Mouse (Mus musculus): ENCODE measurements around the gene Gtf3a. TPM values are rescaled to one million over a fixed set of nuclear protein-coding genes. Genes with fewer than 3 reads are reported as not detected.
A peak's percentile ranks its signal among the peaks of the same experiment; 100 is the strongest.

Gene Gtf3a
- polyA plus RNA-seq, 1 experiment from 2014 or later, result 31.6 TPM

DNA sequence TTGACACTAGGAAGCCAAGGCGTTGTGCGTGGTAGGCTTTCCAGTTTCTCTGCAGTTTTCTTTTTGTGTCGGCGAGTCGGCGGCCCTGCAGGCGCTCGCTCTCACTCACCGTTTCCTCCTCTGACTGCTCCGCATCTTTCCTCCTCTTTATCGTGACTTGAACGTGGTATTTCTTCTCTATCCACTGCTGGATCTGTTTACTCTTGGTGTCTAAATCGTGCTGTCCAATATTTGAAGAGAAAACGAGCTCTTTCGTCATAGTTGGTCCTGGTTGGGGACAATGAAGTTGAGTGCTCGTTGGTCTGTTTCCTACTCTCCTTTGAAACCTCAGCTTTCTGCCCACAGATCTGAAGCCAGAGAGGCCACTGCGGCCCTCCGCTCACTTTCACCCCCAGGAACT lies 8.2 kb downstream of the Gtf3a start:
- Histone ChIP-seq H3K4me2 (ENCODE audit: low read depth, low read length) (no peak overlapping the region), H3K4me3 (ENCODE audit: low read depth, low read length) (no peak overlapping the region), H3K4me1 (ENCODE audit: insufficient read depth) (0 out of 2 replicates have a peak, but pooled peaks cover 3% of the 10 kb centered on the region), H3K27me3 (ENCODE audit: insufficient read depth, low read length) (no peaks in the 10 kb centered on the region), H3K27ac (ENCODE audit: low read depth) (no peak overlapping the region), H3K9me3 (ENCODE audit: low read length) (no peaks in the 10 kb centered on the region), H3K36me3 (replicated peaks; ENCODE audit: insufficient read depth, low read length) (peaks cover 65% of the 10 kb centered on the region), H3K9ac (replicated peaks) (no peak overlapping the region)
- no peak for DNase-seq
- 73% methylated on average over 18 of the region's 18 CpGs for WGBS (ENCODE audit: insufficient replicate concordance)
- no peak for TF ChIP-seq CTCF (IDR thresholded peaks at IDR 0.05; ENCODE audit: low read depth)
- no peak for TF ChIP-seq EP300 (IDR thresholded peaks at IDR 0.05; ENCODE audit: low read depth)
- ATAC-seq, result peak; percentile 65; the same call in 1 of the 2 replicates

DNA sequence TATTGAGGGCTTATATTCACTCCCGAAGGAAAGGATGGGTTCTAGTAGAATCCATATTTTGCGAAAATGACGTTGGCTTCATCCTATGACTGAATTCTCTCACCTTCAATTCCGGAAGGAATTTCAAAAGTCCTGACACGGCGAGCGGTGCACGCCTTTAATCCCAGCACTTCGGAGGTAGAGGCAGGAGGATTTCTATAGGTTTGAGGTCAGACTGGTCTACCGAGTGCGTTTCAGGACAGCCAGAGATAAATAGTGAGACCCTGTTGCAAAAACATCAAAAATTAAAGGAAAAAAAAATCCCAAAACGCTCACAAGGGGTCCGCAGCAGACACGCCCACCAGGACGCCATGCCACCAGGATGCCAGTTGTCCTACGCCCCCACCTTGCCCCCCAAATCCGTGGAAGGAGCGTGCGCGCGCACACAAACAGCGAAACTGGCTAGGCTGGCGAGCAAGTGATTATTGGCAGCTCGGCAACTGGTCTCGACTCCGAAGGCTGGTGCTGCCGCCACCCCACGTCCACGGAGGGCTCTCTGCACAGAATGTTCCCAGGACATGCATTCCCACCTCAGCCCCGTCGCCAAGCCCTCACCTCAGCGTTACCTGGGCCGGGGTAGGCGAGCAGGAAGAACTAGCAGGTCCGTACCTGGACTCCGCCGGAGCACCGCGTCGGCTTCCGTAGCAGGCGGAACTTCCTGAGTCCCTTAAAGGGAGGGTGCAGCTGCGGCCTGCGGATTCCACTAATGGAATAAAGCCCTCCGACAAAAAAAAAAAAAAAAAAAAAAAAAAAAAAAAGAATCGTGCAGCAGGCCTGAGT lies 14.9 kb downstream of the Gtf3a start, which contains the start of gene Mtif3:
TSS of gene Mtif3 (minus strand) at position 683 of the 819 bp plus-strand sequence.
- peaks cover 11% of the 10 kb centered on the region for H3K36me3 ChIP-seq (replicated peaks; ENCODE audit: insufficient read depth, low read length)
- no peaks in the 10 kb centered on the region for H3K9me3 ChIP-seq (ENCODE audit: low read length)
- peak within 1 kb of the TSS; percentile 73 for H3K4me2 ChIP-seq (ENCODE audit: low read depth, low read length)
- peak; percentile 88 for DNase-seq
- peak within 1 kb of the TSS; percentile 87 for H3K9ac ChIP-seq (replicated peaks)
- H3K27me3 ChIP-seq (ENCODE audit: insufficient read depth, low read length), result no peaks in the 10 kb centered on the region
- TF ChIP-seq EP300 (IDR thresholded peaks at IDR 0.05; ENCODE audit: low read depth) (peak; percentile 46; the same call in 1 of the 2 replicates), CTCF (IDR thresholded peaks at IDR 0.05; ENCODE audit: low read depth) (no peak)
- peak within 1 kb of the TSS; percentile 70 for H3K27ac ChIP-seq (ENCODE audit: low read depth)
- peak; percentile 95 for ATAC-seq
- WGBS (ENCODE audit: insufficient replicate concordance), result 1% methylated on average over 46 of the region's 46 CpGs
- peaks cover 7% of the 10 kb centered on the region for H3K4me1 ChIP-seq (ENCODE audit: insufficient read depth)
- H3K4me3 ChIP-seq (ENCODE audit: low read depth, low read length), result peak within 1 kb of the TSS; percentile 85

DNA sequence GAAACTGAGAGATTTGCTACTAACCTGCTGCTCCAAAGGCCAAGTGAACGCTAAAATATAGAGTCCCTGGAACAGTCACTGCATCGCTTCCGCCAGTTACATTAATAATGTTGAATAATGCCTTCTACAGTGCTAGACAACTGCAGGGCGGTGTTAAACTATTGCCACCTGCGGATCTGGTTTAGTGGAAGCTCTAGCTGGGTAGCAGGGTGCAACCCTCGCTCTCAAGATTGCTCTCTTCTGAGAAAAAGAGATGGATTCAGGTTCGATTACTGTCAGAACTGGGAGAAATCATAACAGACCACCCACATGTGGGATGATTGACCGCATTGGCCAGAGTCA lies 15.5 kb downstream of the Gtf3a start:
- Histone ChIP-seq H3K4me3 (ENCODE audit: low read depth, low read length) (peak overlapping the region; percentile 85), H3K9ac (replicated peaks) (peak overlapping the region; percentile 87)
- ATAC-seq, result no peak

DNA sequence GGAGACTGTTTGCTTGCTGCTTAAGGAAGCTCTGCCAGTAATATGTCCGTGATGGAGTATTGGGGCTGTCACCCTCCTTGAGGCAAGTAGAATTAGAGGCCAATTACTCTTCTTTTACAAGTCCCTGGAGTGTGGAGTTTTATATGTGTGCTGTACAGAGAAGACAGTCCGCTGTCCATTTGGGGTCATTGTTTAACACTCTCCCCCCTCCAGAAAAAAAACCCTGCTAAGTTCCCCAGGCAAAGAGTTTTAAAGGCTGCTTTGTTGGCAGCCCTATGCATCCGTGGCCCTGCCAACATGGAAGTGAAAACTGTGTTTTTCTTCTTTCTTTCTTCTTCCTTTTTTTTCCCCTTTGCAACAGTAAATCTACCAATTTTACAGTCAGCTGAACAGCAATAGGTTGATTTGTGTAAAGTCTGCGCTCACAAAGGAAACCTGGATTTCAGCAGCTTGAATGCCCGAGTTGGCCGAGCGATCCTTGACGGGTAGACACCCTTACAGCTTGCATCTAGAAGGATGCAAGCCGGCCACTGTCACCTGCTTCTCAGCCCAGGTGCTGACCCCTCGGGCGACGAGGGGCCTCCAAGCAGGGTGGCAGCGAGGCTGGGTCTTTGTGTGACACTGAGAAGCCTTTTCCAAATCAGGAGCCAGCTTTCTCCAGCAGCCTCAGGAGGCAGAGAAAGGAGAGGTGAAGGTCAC lies 20.4 kb downstream of the Gtf3a start:
- Histone ChIP-seq H3K4me1 (ENCODE audit: insufficient read depth) (peaks cover 11% of the 10 kb centered on the region), H3K4me3 (ENCODE audit: low read depth, low read length) (no peak overlapping the region), H3K4me2 (ENCODE audit: low read depth, low read length) (no peak overlapping the region), H3K9me3 (ENCODE audit: low read length) (no peaks in the 10 kb centered on the region), H3K36me3 (replicated peaks; ENCODE audit: insufficient read depth, low read length) (no peaks in the 10 kb centered on the region), H3K27me3 (ENCODE audit: insufficient read depth, low read length) (no peaks in the 10 kb centered on the region), H3K9ac (replicated peaks) (no peak overlapping the region), H3K27ac (ENCODE audit: low read depth) (no peak overlapping the region)
- TF ChIP-seq EP300 (IDR thresholded peaks at IDR 0.05; ENCODE audit: low read depth), result no peak
- TF ChIP-seq CTCF (IDR thresholded peaks at IDR 0.05; ENCODE audit: low read depth), result no peak
- WGBS (ENCODE audit: insufficient replicate concordance), result 73% methylated on average over 13 of the region's 13 CpGs
- ATAC-seq (no peak), DNase-seq (no peak)

More for the DNA sequence above, 15.5 kb downstream of the Gtf3a start:
- TF ChIP-seq EP300 (IDR thresholded peaks at IDR 0.05; ENCODE audit: low read depth), result no peak
- no peak for TF ChIP-seq CTCF (IDR thresholded peaks at IDR 0.05; ENCODE audit: low read depth)
- H3K27ac ChIP-seq (ENCODE audit: low read depth), result no peak overlapping the region
- peaks cover 7% of the 10 kb centered on the region for H3K4me1 ChIP-seq (ENCODE audit: insufficient read depth)
- H3K36me3 ChIP-seq (replicated peaks; ENCODE audit: insufficient read depth, low read length), result peaks cover 7% of the 10 kb centered on the region
- DNase-seq, result peak; percentile 13
- H3K27me3 ChIP-seq (ENCODE audit: insufficient read depth, low read length), result no peaks in the 10 kb centered on the region
- WGBS (ENCODE audit: insufficient replicate concordance), result 56% methylated on average over 8 of the region's 8 CpGs
- H3K4me2 ChIP-seq (ENCODE audit: low read depth, low read length), result peak overlapping the region; percentile 73
- no peaks in the 10 kb centered on the region for H3K9me3 ChIP-seq (ENCODE audit: low read length)

DNA sequence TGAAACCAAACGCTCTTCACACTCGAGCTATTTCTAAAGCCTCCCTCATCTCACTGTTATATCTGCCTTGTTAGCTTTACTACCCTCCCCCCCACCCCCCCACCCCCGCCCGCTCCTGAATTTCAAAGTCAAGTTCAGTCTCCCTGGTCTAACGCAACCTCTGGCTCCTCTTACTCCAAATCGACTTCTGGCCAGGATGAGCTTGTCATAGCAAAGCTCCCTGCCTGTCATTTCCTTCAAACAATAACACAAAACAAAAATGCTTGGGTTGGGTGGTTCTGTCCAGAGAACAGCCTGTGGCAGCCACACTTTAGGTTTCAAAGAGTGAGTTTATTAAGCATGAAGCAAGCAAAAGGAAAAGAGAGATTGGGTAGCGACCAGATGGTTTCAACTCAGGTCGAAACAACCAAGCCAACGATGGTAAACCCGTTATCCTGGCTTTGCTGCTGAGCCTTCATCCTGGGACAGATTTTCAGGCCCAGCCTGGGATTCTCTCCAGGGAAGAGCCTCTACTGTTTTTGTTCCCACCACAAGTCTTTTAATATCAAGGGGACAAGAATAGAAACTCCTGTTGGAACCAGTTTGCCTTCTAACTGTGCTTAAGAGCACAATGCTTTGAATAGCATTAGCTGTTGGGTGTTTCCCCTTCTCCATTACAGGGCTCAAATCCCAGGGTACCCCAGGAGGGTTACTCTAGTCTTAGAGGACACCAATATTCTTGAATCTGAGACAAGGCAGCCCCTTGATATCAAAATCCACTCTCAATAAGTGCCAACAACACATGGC lies 23.5 kb downstream of the Gtf3a start:
- 60% methylated on average over 10 of the region's 10 CpGs for WGBS (ENCODE audit: insufficient replicate concordance)
- DNase-seq, result no peak
- peak overlapping the region; percentile 9; the same call in 1 of the 2 replicates for H3K27ac ChIP-seq (ENCODE audit: low read depth)

More for the DNA sequence above, 23.5 kb downstream of the Gtf3a start:
- no peak overlapping the region for H3K4me3 ChIP-seq (ENCODE audit: low read depth, low read length)
- no peak overlapping the region for H3K9ac ChIP-seq (replicated peaks)
- peak; percentile 27; the same call in 1 of the 2 replicates for ATAC-seq
- TF ChIP-seq EP300 (IDR thresholded peaks at IDR 0.05; ENCODE audit: low read depth), result no peak
- peaks cover 17% of the 10 kb centered on the region for H3K4me1 ChIP-seq (ENCODE audit: insufficient read depth)
- no peak overlapping the region for H3K4me2 ChIP-seq (ENCODE audit: low read depth, low read length)
- no peaks in the 10 kb centered on the region for H3K36me3 ChIP-seq (replicated peaks; ENCODE audit: insufficient read depth, low read length)
- no peaks in the 10 kb centered on the region for H3K9me3 ChIP-seq (ENCODE audit: low read length)
- H3K27me3 ChIP-seq (ENCODE audit: insufficient read depth, low read length), result no peaks in the 10 kb centered on the region
